In genomic region chr15:98005181-98005580, GRCm38 (mm10) we compare ENCODE assay signal across 10 mouse cellular contexts. TPM values are rescaled to one million over a fixed set of nuclear protein-coding genes. Genes with fewer than 3 reads are reported as not detected.
DNase-seq lines count a peak whose midpoint lies in the region; ATAC-seq and TF ChIP-seq lines count a peak whose summit lies in the region.
"Had no signal": no experiment of that assay in that cellular context is flagged by ENCODE, and none has a peak within 500 bp of the region (broad histone marks: within the 10 kb centered on the region; RNA-seq: fewer than 3 reads in every experiment).

No protein-coding gene starts in this region.

- H3K27me3 ChIP-seq in heart, embryonic 15.5 days, result peaks cover 75% of the 10 kb centered on the region
- peaks cover 32% of the 10 kb centered on the region for H3K27me3 ChIP-seq in forebrain, postnatal 0 days (ENCODE audit: insufficient read depth, low read length)
- peaks cover 34% of the 10 kb centered on the region for H3K27me3 ChIP-seq in midbrain, embryonic 10.5 days (ENCODE audit: low read depth, poor library complexity, severe bottlenecking)
- H3K27me3 ChIP-seq in cerebellum, adult 2 months (ENCODE audit: control insufficient read depth, insufficient read depth, low read length), result peaks cover 5% of the 10 kb centered on the region; the same call in 1 of the 2 replicates

- 23% methylated on average over 11 of the region's 11 CpGs for WGBS in heart, embryonic 15.5 days
- WGBS in forebrain, postnatal 0 days, result 21% methylated on average over 11 of the region's 11 CpGs
- WGBS in midbrain, embryonic 10.5 days, result 8% methylated on average over 11 of the region's 11 CpGs
- WGBS in cerebellum, adult 2 months, result 28% methylated on average over 11 of the region's 11 CpGs

- no peaks in the 10 kb centered on the region for H3K36me3 ChIP-seq in heart, embryonic 15.5 days
- no peaks in the 10 kb centered on the region for H3K36me3 ChIP-seq in forebrain, postnatal 0 days (ENCODE audit: insufficient read depth)
- 0 out of 2 replicates have a peak, but pooled peaks cover 2% of the 10 kb centered on the region for H3K36me3 ChIP-seq in midbrain, embryonic 10.5 days

- DNase-seq in heart, postnatal 25 days (ENCODE audit: low spot score), result no peak
- peak; percentile 36 for DNase-seq in embryo, embryonic 11 days
- no peak for DNase-seq in forebrain, postnatal 0 days
- peak; percentile 32 for DNase-seq in midbrain, embryonic 10.5 days (ENCODE audit: low spot score)
- no peak for DNase-seq in adrenal gland, adult 2 months
- no peak for DNase-seq in cerebellum, adult 2 months
- DNase-seq in left cerebral cortex, postnatal 25 days (ENCODE audit: low spot score in 2 of 2), result no peak
- DNase-seq: thymus, postnatal 14 days had no signal

- H3K27ac ChIP-seq in heart, embryonic 15.5 days, result no peak overlapping the region
- H3K27ac ChIP-seq in forebrain, postnatal 0 days (ENCODE audit: low read depth, low read length), result no peak overlapping the region
- H3K27ac ChIP-seq in midbrain, embryonic 10.5 days (replicated peaks), result peak overlapping the region; percentile 96
- H3K27ac ChIP-seq in cerebellum, adult 2 months (ENCODE audit: insufficient read depth, low read length), result no peak overlapping the region

- TF ChIP-seq POLR2A in cerebellum, adult 2 months (IDR thresholded peaks at IDR 0.05; ENCODE audit: borderline replicate concordance, insufficient read depth, low read length), result no peak

- no peak for ATAC-seq in heart, embryonic 15.5 days (replicated peaks; ENCODE audit: insufficient number of reproducible peaks, insufficient read depth, low FRiP score, low read depth)
- ATAC-seq in forebrain, postnatal 0 days, result no peak

- intact Hi-C loops in heart, postnatal 25 days (cut with DNase I), result no loop called here
- intact Hi-C loops in left cerebral cortex, postnatal 25 days (cut with DNase I), result no loop called here

- no peak for TF ChIP-seq CTCF in forebrain, postnatal 0 days (IDR thresholded peaks at IDR 0.05; ENCODE audit: low read depth)
- no peak for TF ChIP-seq CTCF in cerebellum, adult 2 months (IDR thresholded peaks at IDR 0.05; ENCODE audit: borderline replicate concordance, insufficient read depth, low read depth, low read length)

- H3K9ac ChIP-seq in heart, embryonic 15.5 days, result no peak overlapping the region
- no peak overlapping the region for H3K9ac ChIP-seq in forebrain, postnatal 0 days

- H3K4me1 ChIP-seq in heart, embryonic 15.5 days (replicated peaks), result peaks cover 44% of the 10 kb centered on the region
- H3K4me1 ChIP-seq in forebrain, postnatal 0 days (ENCODE audit: insufficient read depth), result peaks cover 29% of the 10 kb centered on the region
- H3K4me1 ChIP-seq in midbrain, embryonic 10.5 days, result peaks cover 55% of the 10 kb centered on the region
- H3K4me1 ChIP-seq in cerebellum, adult 2 months (ENCODE audit: control insufficient read depth, insufficient read depth, low read length), result peaks cover 6% of the 10 kb centered on the region

- peak overlapping the region; percentile 82; the same call in 1 of the 2 replicates for H3K4me2 ChIP-seq in heart, embryonic 15.5 days
- H3K4me2 ChIP-seq in forebrain, postnatal 0 days (ENCODE audit: low read depth), result peak overlapping the region; percentile 85; the same call in 1 of the 2 replicates

- H3K4me3 ChIP-seq in heart, embryonic 15.5 days, result peak overlapping the region; percentile 48
- H3K4me3 ChIP-seq in forebrain, postnatal 0 days (ENCODE audit: low read depth, low read length), result no peak overlapping the region
- peak overlapping the region; percentile 86 for H3K4me3 ChIP-seq in midbrain, embryonic 10.5 days
- no peak overlapping the region for H3K4me3 ChIP-seq in cerebellum, adult 2 months (replicated peaks; ENCODE audit: insufficient read depth, low read depth, low read length)

- no peaks in the 10 kb centered on the region for H3K9me3 ChIP-seq in heart, embryonic 15.5 days (replicated peaks)
- H3K9me3 ChIP-seq in forebrain, postnatal 0 days (ENCODE audit: low read length), result no peaks in the 10 kb centered on the region
- H3K9me3 ChIP-seq in midbrain, embryonic 10.5 days (replicated peaks), result no peaks in the 10 kb centered on the region

RNA-seq across cellular contexts. Expression of gene Col2a1, which starts 0.7 kb away (rescaled TPM):
- 8.3 and 35.1 TPM in 2 replicates for polyA plus RNA-seq in heart, embryonic 15.5 days (2015; fragmentation: Nextera tagmentation; extraction: Ambion mirVana)
- under 1 TPM; 0.36 to 0.52 TPM for total RNA-seq in heart, postnatal 25 days (2021)
- 7.6 and 28.3 TPM in 2 replicates for total RNA-seq in forebrain, postnatal 0 days (2014; rRNA removed)
- 2.5 and 4.9 TPM in 2 replicates for polyA plus RNA-seq in forebrain, postnatal 0 days (2015; fragmentation: Nextera tagmentation; extraction: Ambion mirVana)
- polyA plus RNA-seq in midbrain, embryonic 10.5 days (2016; fragmentation: Nextera tagmentation; extraction: Ambion mirVana), result 142 and 151 TPM in 2 replicates
- total RNA-seq in adrenal gland, adult 2 months (2021), result not detected
- polyA plus RNA-seq in adrenal gland, adult 2 months (2012; rRNA removed), result 0.03 TPM in 2 replicates
- 2.2 and 2.4 TPM in 2 replicates for polyA plus RNA-seq in cerebellum, adult 2 months (2012; rRNA removed)
- under 1 TPM; 0.18 to 0.48 TPM for total RNA-seq in left cerebral cortex, postnatal 25 days (2021)
- total RNA-seq: liver, adult 2 months had no signal
- polyA plus RNA-seq: liver, adult 2 months had no signal

RNA-seq across cellular contexts. Expression of gene Tmem106c, which starts 41.2 kb away (rescaled TPM):
- polyA plus RNA-seq in heart, embryonic 15.5 days (2015; fragmentation: Nextera tagmentation; extraction: Ambion mirVana), result 31.9 and 40.5 TPM in 2 replicates
- total RNA-seq in heart, postnatal 25 days (2021), result 10 to 100 TPM; 10.9 to 15.3 TPM
- total RNA-seq in forebrain, postnatal 0 days (2014; rRNA removed), result 44.4 and 50.8 TPM in 2 replicates
- polyA plus RNA-seq in forebrain, postnatal 0 days (2015; fragmentation: Nextera tagmentation; extraction: Ambion mirVana), result 62.8 and 66.1 TPM in 2 replicates
- polyA plus RNA-seq in midbrain, embryonic 10.5 days (2016; fragmentation: Nextera tagmentation; extraction: Ambion mirVana), result 55.6 and 61.1 TPM in 2 replicates
- 10 to 100 TPM; 51.5 to 54.2 TPM for total RNA-seq in adrenal gland, adult 2 months (2021)
- 44.4 and 45.4 TPM in 2 replicates for polyA plus RNA-seq in adrenal gland, adult 2 months (2012; rRNA removed)
- 74.1 and 74.5 TPM in 2 replicates for polyA plus RNA-seq in cerebellum, adult 2 months (2012; rRNA removed)
- total RNA-seq in left cerebral cortex, postnatal 25 days (2021), result 10 to 100 TPM; 22.9 to 24.2 TPM

Comparison
In these comparisons a context has a peak if more than half of its experiments do, and no peak if none do; other contexts are left out.
1. H3K4me3 ChIP-seq: peak in heart, embryonic 15.5 days (single experiment) and midbrain, embryonic 10.5 days (single experiment); none in forebrain, postnatal 0 days (single experiment) and cerebellum, adult 2 months (single experiment).
2. DNase-seq: peak in embryo, embryonic 11 days (single experiment) and midbrain, embryonic 10.5 days (single experiment); none in heart, postnatal 25 days (single experiment), forebrain, postnatal 0 days (single experiment), adrenal gland, adult 2 months (single experiment), cerebellum, adult 2 months (0 of 2) and left cerebral cortex, postnatal 25 days (0 of 2).